ENCODE assay signal across 8 mouse cellular contexts in genomic region chr2:130398091-130398490, GRCm38 (mm10). TPM values are rescaled to one million over a fixed set of nuclear protein-coding genes. Genes with fewer than 3 reads are reported as not detected.
DNase-seq lines count a peak whose midpoint lies in the region; ATAC-seq and TF ChIP-seq lines count a peak whose summit lies in the region.

No protein-coding gene starts in this region.

- peaks cover 4% of the 10 kb centered on the region for H3K27me3 ChIP-seq in kidney, embryonic 15.5 days
- no peaks in the 10 kb centered on the region for H3K27me3 ChIP-seq in kidney, adult 2 months (replicated peaks; ENCODE audit: control insufficient read depth, insufficient read depth, low read length)
- peaks cover 7% of the 10 kb centered on the region; the same call in 1 of the 2 replicates for H3K27me3 ChIP-seq in heart, embryonic 11.5 days (ENCODE audit: control insufficient read depth, insufficient read depth, low read length)
- H3K27me3 ChIP-seq in limb, embryonic 12.5 days, result no peaks in the 10 kb centered on the region
- peaks cover 8% of the 10 kb centered on the region for H3K27me3 ChIP-seq in midbrain, embryonic 16.5 days (ENCODE audit: control insufficient read depth, insufficient read depth, low read depth, low read length)

- intact Hi-C loops in left cerebral cortex, postnatal 14 days (cut with DNase I), result no loop called here

- H3K4me2 ChIP-seq in kidney, embryonic 15.5 days, result peak overlapping the region; percentile 93
- H3K4me2 ChIP-seq in heart, embryonic 11.5 days, result peak overlapping the region; percentile 91
- H3K4me2 ChIP-seq in limb, embryonic 12.5 days, result peak overlapping the region; percentile 82
- peak overlapping the region; percentile 97 for H3K4me2 ChIP-seq in midbrain, embryonic 16.5 days (ENCODE audit: low read length)

- H3K27ac ChIP-seq in kidney, embryonic 15.5 days, result no peak overlapping the region
- no peak overlapping the region for H3K27ac ChIP-seq in kidney, adult 2 months (ENCODE audit: insufficient read depth, low read depth, low read length)
- H3K27ac ChIP-seq in cortical plate, adult 2 months (ENCODE audit: insufficient read depth, low read length), result no peak overlapping the region
- no peak overlapping the region for H3K27ac ChIP-seq in heart, embryonic 11.5 days (ENCODE audit: low read depth, low read length)
- peak overlapping the region; percentile 89 for H3K27ac ChIP-seq in limb, embryonic 12.5 days
- H3K27ac ChIP-seq in midbrain, embryonic 16.5 days (ENCODE audit: low read length), result no peak overlapping the region

- no peak for DNase-seq in kidney, adult 2 months
- DNase-seq in frontal cortex, postnatal 14 days (ENCODE audit: low spot score in 2 of 2), result no peak
- DNase-seq in left cerebral cortex, postnatal 14 days (ENCODE audit: low spot score in 2 of 2), result no peak

- peak overlapping the region; percentile 71 for H3K4me3 ChIP-seq in kidney, embryonic 15.5 days (replicated peaks)
- no peak overlapping the region; the same call in 1 of the 2 replicates for H3K4me3 ChIP-seq in kidney, adult 2 months (ENCODE audit: insufficient read depth, low read depth, low read length)
- H3K4me3 ChIP-seq in cortical plate, adult 2 months (ENCODE audit: insufficient read depth, low read length), result peak overlapping the region; percentile 8
- H3K4me3 ChIP-seq in heart, embryonic 11.5 days (ENCODE audit: low read depth, low read length), result peak overlapping the region; percentile 58
- H3K4me3 ChIP-seq in limb, embryonic 12.5 days (replicated peaks), result peak overlapping the region; percentile 72
- H3K4me3 ChIP-seq in midbrain, embryonic 16.5 days (ENCODE audit: low read depth, low read length), result peak overlapping the region; percentile 54

- H3K9ac ChIP-seq in kidney, embryonic 15.5 days, result peak overlapping the region; percentile 72; the same call in 1 of the 2 replicates
- H3K9ac ChIP-seq in heart, embryonic 11.5 days (ENCODE audit: low read depth, low read length), result peak overlapping the region; percentile 77; the same call in 1 of the 2 replicates
- peak overlapping the region; percentile 91 for H3K9ac ChIP-seq in limb, embryonic 12.5 days (replicated peaks)
- H3K9ac ChIP-seq in midbrain, embryonic 16.5 days (ENCODE audit: low read depth, low read length), result no peak overlapping the region

- H3K36me3 ChIP-seq in kidney, embryonic 15.5 days, result peaks cover 22% of the 10 kb centered on the region
- H3K36me3 ChIP-seq in kidney, adult 2 months (ENCODE audit: control insufficient read depth, insufficient read depth, low read length), result no peaks in the 10 kb centered on the region
- H3K36me3 ChIP-seq in heart, embryonic 11.5 days (ENCODE audit: control insufficient read depth, insufficient read depth, low read length), result no peaks in the 10 kb centered on the region; the same call in 1 of the 2 replicates
- H3K36me3 ChIP-seq in limb, embryonic 12.5 days, result peaks cover 31% of the 10 kb centered on the region
- 0 out of 2 replicates have a peak, but pooled peaks cover 2% of the 10 kb centered on the region for H3K36me3 ChIP-seq in midbrain, embryonic 16.5 days (ENCODE audit: control insufficient read depth, insufficient read depth, low read length)

- H3K9me3 ChIP-seq in kidney, embryonic 15.5 days (replicated peaks), result no peaks in the 10 kb centered on the region
- no peaks in the 10 kb centered on the region for H3K9me3 ChIP-seq in heart, embryonic 11.5 days (replicated peaks; ENCODE audit: control insufficient read depth, low read length)
- H3K9me3 ChIP-seq in limb, embryonic 12.5 days, result no peaks in the 10 kb centered on the region
- H3K9me3 ChIP-seq in midbrain, embryonic 16.5 days (replicated peaks; ENCODE audit: control insufficient read depth, low read length, poor library complexity, severe bottlenecking), result no peaks in the 10 kb centered on the region

- ATAC-seq in kidney, embryonic 15.5 days (replicated peaks; ENCODE audit: low FRiP score), result no peak
- ATAC-seq in heart, embryonic 11.5 days (replicated peaks; ENCODE audit: insufficient number of reproducible peaks, low FRiP score, low TSS enrichment), result no peak
- no peak for ATAC-seq in limb, embryonic 12.5 days (ENCODE audit: insufficient number of reproducible peaks, insufficient read depth, low FRiP score, low TSS enrichment, low read depth)
- ATAC-seq in midbrain, embryonic 16.5 days, result no peak

- H3K4me1 ChIP-seq in kidney, embryonic 15.5 days, result peaks cover 26% of the 10 kb centered on the region
- no peaks in the 10 kb centered on the region for H3K4me1 ChIP-seq in kidney, adult 2 months (ENCODE audit: control insufficient read depth, insufficient read depth, low read length)
- H3K4me1 ChIP-seq in cortical plate, adult 2 months (ENCODE audit: control insufficient read depth, insufficient read depth, low read length), result no peaks in the 10 kb centered on the region; the same call in 1 of the 2 replicates
- peaks cover 6% of the 10 kb centered on the region; the same call in 1 of the 2 replicates for H3K4me1 ChIP-seq in heart, embryonic 11.5 days (ENCODE audit: control insufficient read depth, insufficient read depth, low read length)
- peaks cover 27% of the 10 kb centered on the region for H3K4me1 ChIP-seq in limb, embryonic 12.5 days (replicated peaks)
- peaks cover 10% of the 10 kb centered on the region for H3K4me1 ChIP-seq in midbrain, embryonic 16.5 days (ENCODE audit: control insufficient read depth, insufficient read depth, low read length)

- WGBS in kidney, embryonic 15.5 days, result 17% methylated on average over 14 of the region's 14 CpGs
- 32% methylated on average over 14 of the region's 14 CpGs for WGBS in kidney, adult 2 months
- WGBS in heart, embryonic 11.5 days (ENCODE audit: insufficient replicate concordance), result 9% methylated on average over 14 of the region's 14 CpGs
- 12% methylated on average over 14 of the region's 14 CpGs for WGBS in limb, embryonic 12.5 days
- 15% methylated on average over 14 of the region's 14 CpGs for WGBS in midbrain, embryonic 16.5 days

- TF ChIP-seq CTCF in kidney, adult 2 months (conservative IDR thresholded peaks at IDR 0.05; ENCODE audit: insufficient read depth, insufficient read length, low read depth, low read length), result no peak
- no peak for TF ChIP-seq CTCF in cortical plate, adult 2 months (IDR thresholded peaks at IDR 0.05; ENCODE audit: extremely low read depth, insufficient read depth, low read length)

- no peak for TF ChIP-seq POLR2A in kidney, adult 2 months (IDR thresholded peaks at IDR 0.05; ENCODE audit: low read depth, low read length)
- TF ChIP-seq POLR2A in cortical plate, adult 2 months (IDR thresholded peaks at IDR 0.05; ENCODE audit: extremely low read depth, insufficient read depth, low read length), result no peak

RNA-seq across cellular contexts. Expression of gene Cpxm1, which starts 0.7 kb away (rescaled TPM):
- polyA plus RNA-seq in kidney, embryonic 15.5 days (2015; fragmentation: Nextera tagmentation; extraction: Ambion mirVana), result 82.1 and 87.4 TPM in 2 replicates
- polyA plus RNA-seq in kidney, adult 2 months (2012; rRNA removed), result 14.7 and 15.0 TPM in 2 replicates
- 10.6 and 13.2 TPM in 2 replicates for polyA plus RNA-seq in cortical plate, adult 2 months (2012; rRNA removed)
- polyA plus RNA-seq in heart, embryonic 11.5 days (2014; fragmentation: Nextera tagmentation; extraction: Ambion mirVana), result 27.0 and 31.2 TPM in 2 replicates
- polyA plus RNA-seq in limb, embryonic 12.5 days (2016; fragmentation: Nextera tagmentation; extraction: Ambion mirVana), result 91.6 and 100 TPM in 2 replicates
- 20.7 and 26.2 TPM in 2 replicates for polyA plus RNA-seq in midbrain, embryonic 16.5 days (2015; fragmentation: Nextera tagmentation; extraction: Ambion mirVana)
- 10 to 100 TPM in 1 of 2 experiments, 1 to 10 TPM in 1; 8.5 to 13.2 TPM for total RNA-seq in left cerebral cortex, postnatal 14 days (2021)

RNA-seq across cellular contexts. Expression of gene Gm28372, which starts 6.9 kb away (rescaled TPM):
- 0.09 TPM in 1 of 2 replicates, not detected in the other for polyA plus RNA-seq in kidney, embryonic 15.5 days (2015; fragmentation: Nextera tagmentation; extraction: Ambion mirVana)
- polyA plus RNA-seq in kidney, adult 2 months (2012; rRNA removed), result not detected in 2 replicates
- polyA plus RNA-seq in cortical plate, adult 2 months (2012; rRNA removed), result not detected in 2 replicates
- not detected in 2 replicates for polyA plus RNA-seq in heart, embryonic 11.5 days (2014; fragmentation: Nextera tagmentation; extraction: Ambion mirVana)
- 0.11 and 0.18 TPM in 2 replicates for polyA plus RNA-seq in limb, embryonic 12.5 days (2016; fragmentation: Nextera tagmentation; extraction: Ambion mirVana)
- polyA plus RNA-seq in midbrain, embryonic 16.5 days (2015; fragmentation: Nextera tagmentation; extraction: Ambion mirVana), result 0.14 TPM in 1 of 2 replicates, not detected in the other
- total RNA-seq in left cerebral cortex, postnatal 14 days (2021), result not detected

RNA-seq across cellular contexts. Expression of gene 1700020A23Rik, which starts 7.0 kb away (rescaled TPM):
- polyA plus RNA-seq in kidney, embryonic 15.5 days (2015; fragmentation: Nextera tagmentation; extraction: Ambion mirVana), result not detected in 2 replicates
- polyA plus RNA-seq in kidney, adult 2 months (2012; rRNA removed), result 0.19 TPM in 1 of 2 replicates, not detected in the other
- not detected in 2 replicates for polyA plus RNA-seq in cortical plate, adult 2 months (2012; rRNA removed)
- not detected in 2 replicates for polyA plus RNA-seq in heart, embryonic 11.5 days (2014; fragmentation: Nextera tagmentation; extraction: Ambion mirVana)
- not detected in 2 replicates for polyA plus RNA-seq in limb, embryonic 12.5 days (2016; fragmentation: Nextera tagmentation; extraction: Ambion mirVana)
- 0.51 TPM in 1 of 2 replicates, not detected in the other for polyA plus RNA-seq in midbrain, embryonic 16.5 days (2015; fragmentation: Nextera tagmentation; extraction: Ambion mirVana)
- total RNA-seq in left cerebral cortex, postnatal 14 days (2021), result not detected

RNA-seq across cellular contexts. Expression of gene Tmem239, which starts 8.2 kb away (rescaled TPM):
- polyA plus RNA-seq in kidney, embryonic 15.5 days (2015; fragmentation: Nextera tagmentation; extraction: Ambion mirVana), result not detected in 2 replicates
- polyA plus RNA-seq in kidney, adult 2 months (2012; rRNA removed), result not detected in 2 replicates
- polyA plus RNA-seq in cortical plate, adult 2 months (2012; rRNA removed), result not detected in 2 replicates
- polyA plus RNA-seq in heart, embryonic 11.5 days (2014; fragmentation: Nextera tagmentation; extraction: Ambion mirVana), result not detected in 2 replicates
- polyA plus RNA-seq in limb, embryonic 12.5 days (2016; fragmentation: Nextera tagmentation; extraction: Ambion mirVana), result not detected in 2 replicates
- 0.21 TPM in 1 of 2 replicates, not detected in the other for polyA plus RNA-seq in midbrain, embryonic 16.5 days (2015; fragmentation: Nextera tagmentation; extraction: Ambion mirVana)
- total RNA-seq in left cerebral cortex, postnatal 14 days (2021), result not detected

RNA-seq across cellular contexts. Expression of gene Vps16, which starts 26.0 kb away (rescaled TPM):
- polyA plus RNA-seq in kidney, embryonic 15.5 days (2015; fragmentation: Nextera tagmentation; extraction: Ambion mirVana), result 101 and 103 TPM in 2 replicates
- 50.8 and 56.0 TPM in 2 replicates for polyA plus RNA-seq in kidney, adult 2 months (2012; rRNA removed)
- polyA plus RNA-seq in cortical plate, adult 2 months (2012; rRNA removed), result 101 and 118 TPM in 2 replicates
- 45.1 and 52.0 TPM in 2 replicates for polyA plus RNA-seq in heart, embryonic 11.5 days (2014; fragmentation: Nextera tagmentation; extraction: Ambion mirVana)
- polyA plus RNA-seq in limb, embryonic 12.5 days (2016; fragmentation: Nextera tagmentation; extraction: Ambion mirVana), result 121 and 133 TPM in 2 replicates
- polyA plus RNA-seq in midbrain, embryonic 16.5 days (2015; fragmentation: Nextera tagmentation; extraction: Ambion mirVana), result 99.2 and 110 TPM in 2 replicates
- 10 to 100 TPM; 66.7 to 83.6 TPM for total RNA-seq in left cerebral cortex, postnatal 14 days (2021)
